Mouse (Mus musculus) heart, postnatal 4 days (tissue): ENCODE data around the gene Vmp1. TPM values are rescaled to one million over a fixed set of nuclear protein-coding genes. Genes with fewer than 3 reads are reported as not detected.

Experiments used
- DNase-seq: peaks from one replicate; pipeline ENCODE4 v3.0.0; 2021
- total RNA-seq, 2 experiments: library from RNA; stranded (reverse); gene quantifications; 2 replicates each; pipeline ENCODE4 v1.2.3; 2021

Gene Vmp1
- total RNA-seq, 2 experiments from 2014 or later: 62.0 to 74.5 TPM

GRCm38 (mm10) chr11:86629941-86630340, 53.7 kb downstream of the Vmp1 start:
- no peak for DNase-seq

DNA sequence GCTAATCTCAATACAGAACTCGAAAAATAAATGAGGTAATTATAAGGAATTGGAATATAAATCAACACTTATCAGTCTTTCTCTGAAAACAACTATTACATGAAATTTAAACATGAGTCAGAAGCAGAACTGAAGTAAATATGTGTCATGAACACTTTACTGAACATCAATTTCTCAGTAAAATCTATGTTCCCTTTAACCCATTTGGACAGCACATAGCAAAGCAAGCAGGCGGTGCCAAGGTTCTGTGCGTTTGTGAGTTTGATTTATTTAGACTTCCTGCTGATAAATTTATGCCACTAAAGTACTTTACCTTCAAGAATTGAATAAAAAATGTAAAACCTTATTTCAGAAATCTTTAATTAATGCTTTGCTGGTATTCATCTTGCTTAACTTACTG, 54.2 kb downstream of the Vmp1 start:
- DNase-seq: no peak

- no peak for DNase-seq
Measured at GRCm38 (mm10) chr11:86628448-86628847, 55.2 kb downstream of the Vmp1 start.

DNA sequence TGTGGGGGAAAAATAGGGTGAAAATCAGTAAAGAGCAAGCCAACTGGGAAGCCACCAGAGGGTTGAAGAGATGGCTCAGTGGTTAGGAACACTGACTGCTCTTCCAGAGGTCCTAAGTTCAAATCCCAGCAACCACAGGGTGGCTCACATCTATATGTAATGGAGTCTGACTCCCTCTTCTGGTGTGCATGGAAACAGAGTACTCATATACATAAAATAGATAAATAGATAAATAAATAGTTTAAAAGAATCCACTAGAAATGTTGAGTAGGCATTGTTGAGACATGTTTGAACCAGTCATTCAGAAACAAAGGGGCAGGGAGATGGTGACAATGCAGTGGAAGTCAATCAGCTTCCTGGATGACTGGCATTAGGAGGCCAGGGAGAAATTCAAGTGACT, 56.0 kb downstream of the Vmp1 start:
- DNase-seq: no peak

DNA sequence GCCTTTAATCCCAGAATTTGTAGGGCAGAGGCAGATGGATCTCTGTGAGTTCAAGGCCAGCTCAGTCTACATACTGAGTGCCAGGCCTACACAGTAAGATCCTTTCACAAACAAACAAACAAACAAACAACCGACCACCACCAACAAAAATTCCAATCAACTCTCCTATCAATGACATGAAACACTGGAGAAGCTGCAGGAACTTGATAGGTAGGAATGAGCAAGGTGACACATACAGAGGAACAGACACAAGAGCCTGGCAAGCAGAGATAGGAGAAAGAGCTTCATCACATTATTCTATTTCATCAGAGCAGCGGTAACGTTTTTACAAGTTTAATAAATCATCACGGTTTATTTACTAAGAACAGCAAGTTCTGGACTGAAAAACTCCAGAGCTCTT, 56.9 kb downstream of the Vmp1 start:
- no peak for DNase-seq

- DNase-seq: no peak
Measured at GRCm38 (mm10) chr11:86624237-86624941, 59.2 kb downstream of the Vmp1 start.

DNA sequence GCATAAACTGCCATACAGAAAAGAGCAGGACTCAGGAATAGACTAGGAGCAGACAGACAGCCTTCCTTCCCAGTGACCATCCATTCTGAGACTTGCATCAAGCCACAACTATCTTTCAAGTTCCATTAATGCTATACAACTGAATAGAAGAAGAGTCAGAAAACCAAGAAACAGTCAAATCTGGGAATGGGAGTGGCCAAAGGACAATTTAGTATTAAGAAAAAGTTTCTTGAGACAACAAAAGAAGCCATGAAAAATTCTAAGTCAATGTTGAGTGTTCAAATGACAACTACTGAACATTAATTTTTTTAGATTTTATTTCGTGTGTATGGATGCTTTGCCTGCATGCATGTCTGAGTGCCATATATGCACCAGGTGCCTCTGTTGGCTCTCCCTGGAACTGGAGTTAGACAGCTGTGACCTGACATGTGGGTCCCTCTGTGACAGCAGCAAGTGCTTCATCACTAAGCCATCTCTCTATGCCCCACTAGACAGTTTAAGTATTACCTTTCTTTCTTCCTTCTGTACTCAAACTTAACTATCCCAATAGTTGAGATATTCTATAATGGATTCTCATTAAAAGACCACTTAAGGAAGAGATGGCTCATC, 60.1 kb downstream of the Vmp1 start:
- no peak for DNase-seq

DNA sequence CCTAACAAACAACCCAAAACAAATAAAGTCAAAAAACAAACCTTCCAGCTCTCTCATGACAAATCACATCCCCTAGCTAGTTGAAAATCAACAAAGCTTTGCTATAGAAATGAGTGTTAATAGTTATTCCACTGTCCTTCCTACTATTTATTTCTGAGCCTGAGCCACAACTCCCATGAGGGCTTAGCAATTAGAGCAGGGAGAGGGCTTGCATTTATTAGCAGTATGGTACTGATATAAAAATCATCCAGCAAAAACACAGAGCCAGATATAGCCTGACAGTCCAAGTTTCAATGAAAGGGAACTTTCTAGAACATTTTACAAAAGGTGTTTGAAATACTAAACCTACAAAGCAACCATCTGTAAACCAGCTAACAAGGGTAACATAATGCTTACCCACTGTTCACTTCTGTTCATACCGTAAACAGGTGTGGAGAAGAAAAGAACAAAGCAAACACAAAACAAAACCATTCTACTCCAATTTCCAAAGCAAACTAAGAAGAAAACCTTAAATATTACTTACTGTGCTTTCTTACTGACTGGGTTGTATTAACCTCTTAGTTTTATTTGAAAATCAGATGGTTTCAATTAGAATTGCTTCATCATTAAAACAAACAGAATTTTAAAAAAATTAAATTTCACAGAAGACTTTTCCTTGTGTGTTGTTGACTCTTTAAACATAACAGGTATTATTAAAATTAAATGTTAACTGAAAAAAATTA, 61.3 kb downstream of the Vmp1 start:
- DNase-seq: no peak

GRCm38 (mm10) chr11:86621139-86621538, 62.5 kb downstream of the Vmp1 start:
- DNase-seq: peak; percentile 25

GRCm38 (mm10) chr11:86618548-86619335, 64.9 kb downstream of the Vmp1 start:
- no peak for DNase-seq

DNA sequence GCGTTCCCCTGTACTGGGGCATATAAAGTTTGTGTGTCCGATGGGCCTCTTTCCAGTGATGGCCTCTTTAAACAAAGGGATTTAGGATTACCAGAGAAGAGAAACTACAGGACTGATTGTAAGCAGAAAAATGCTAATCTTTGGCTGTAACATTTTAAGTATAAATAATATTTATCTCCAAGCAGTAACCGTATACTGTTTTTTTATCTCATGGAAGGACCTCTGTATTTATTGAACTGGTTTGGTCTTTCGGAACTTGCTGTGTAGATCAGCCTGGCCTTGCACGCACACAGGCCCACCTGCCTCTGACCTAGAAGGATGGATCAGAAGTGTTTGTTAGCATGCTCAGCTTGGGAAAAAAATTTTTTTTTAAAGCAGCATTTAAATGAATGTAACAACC, 69.0 kb downstream of the Vmp1 start:
- DNase-seq: no peak

GRCm38 (mm10) chr11:86614056-86614530, 69.5 kb downstream of the Vmp1 start:
- no peak for DNase-seq

DNA sequence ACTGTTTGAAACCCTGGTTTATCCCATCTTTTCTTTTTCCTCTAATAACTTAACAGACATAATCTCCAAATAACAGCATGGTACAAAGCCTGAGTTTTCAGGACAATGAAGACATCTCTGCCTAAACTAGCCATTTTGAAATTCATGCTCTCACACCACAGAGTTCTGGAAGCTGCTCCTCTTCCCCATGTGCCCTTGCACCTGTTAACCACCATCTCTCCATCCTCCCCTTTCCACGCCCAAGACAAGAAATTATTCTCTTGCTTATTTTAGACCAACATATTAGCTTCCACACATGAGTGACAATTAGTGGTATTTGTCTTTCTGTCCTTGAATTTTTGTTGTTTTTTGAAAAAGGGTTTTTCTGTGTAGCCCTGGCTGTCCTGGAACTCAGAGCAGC, 71.6 kb downstream of the Vmp1 start:
- DNase-seq: no peak

DNA sequence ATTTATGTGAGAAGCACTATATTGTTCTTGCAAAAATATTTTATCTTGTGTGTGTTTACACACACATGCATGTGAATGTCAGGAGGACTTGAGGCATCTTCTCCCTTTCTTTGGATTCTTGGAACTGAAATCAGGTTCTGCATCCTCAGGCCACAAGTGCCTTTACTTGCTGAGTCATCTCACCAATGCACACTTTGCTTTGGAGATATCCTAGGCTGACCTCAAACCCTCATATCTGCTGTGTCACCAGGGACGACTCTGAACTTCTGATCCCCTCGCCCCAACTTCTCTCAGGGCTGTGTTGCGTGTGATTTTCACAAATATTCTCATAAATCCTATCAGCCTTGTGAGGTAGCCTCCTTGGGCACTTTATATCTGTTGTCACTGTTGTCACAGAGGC, 73.4 kb downstream of the Vmp1 start:
- no peak for DNase-seq

- DNase-seq: no peak
Measured at GRCm38 (mm10) chr11:86607808-86608350, 75.8 kb downstream of the Vmp1 start.

GRCm38 (mm10) chr11:86606621-86607339, 76.9 kb downstream of the Vmp1 start:
- no peak for DNase-seq

DNA sequence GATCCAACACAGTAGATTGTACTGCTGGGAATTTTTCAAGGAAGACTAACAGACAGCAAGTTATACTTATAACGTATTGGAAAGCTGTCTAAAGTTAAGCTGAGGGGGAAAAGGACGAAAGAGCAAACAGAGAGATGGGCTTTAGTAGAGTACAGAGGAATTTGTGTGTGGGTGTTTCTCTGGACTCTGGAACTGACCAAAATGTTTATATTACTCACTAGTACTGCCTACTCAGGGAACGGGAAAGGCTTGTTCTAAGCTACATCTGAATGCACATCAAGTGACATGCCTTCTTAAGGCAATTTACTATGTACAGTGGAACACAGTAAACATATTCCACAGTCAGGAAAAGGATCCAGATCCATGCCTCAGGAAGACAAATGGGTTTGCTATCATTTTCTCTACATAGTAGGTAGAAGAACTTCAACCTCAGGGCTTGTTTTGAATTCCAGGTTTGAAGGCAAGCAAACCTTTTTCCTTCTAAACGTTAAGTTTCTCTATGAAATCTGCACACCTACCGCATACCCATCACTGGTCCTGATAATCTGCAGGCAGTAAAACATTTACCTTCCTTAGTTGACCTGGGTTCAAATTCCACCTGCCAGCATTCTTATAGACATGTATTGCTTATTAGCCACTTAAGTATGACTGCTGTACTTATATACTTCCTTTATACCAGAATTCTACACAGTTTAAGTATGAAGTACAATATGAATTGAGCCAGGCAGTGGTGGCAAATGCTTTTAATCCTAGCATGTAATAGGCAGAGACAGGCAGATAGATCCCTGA, 78.7 kb downstream of the Vmp1 start:
- DNase-seq: no peak

DNA sequence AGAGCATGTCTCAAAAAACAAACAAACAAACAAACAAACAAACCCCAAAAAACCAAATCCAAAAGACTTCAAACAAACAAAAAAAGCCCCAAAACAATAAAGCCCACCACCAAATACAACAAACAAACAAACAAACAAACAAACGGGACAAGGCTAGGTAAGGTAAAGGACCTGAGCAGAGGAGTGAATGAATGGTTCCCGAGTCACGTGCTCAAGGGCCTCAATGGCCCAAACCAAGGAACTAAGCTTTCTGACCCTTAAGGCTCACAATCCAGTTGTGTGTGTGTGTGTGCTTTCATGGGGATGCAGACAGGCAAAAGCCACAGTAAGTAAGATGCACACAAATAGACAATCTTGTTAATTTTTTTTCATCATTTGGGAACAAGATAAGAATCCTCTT, 79.3 kb downstream of the Vmp1 start:
- no peak for DNase-seq

DNA sequence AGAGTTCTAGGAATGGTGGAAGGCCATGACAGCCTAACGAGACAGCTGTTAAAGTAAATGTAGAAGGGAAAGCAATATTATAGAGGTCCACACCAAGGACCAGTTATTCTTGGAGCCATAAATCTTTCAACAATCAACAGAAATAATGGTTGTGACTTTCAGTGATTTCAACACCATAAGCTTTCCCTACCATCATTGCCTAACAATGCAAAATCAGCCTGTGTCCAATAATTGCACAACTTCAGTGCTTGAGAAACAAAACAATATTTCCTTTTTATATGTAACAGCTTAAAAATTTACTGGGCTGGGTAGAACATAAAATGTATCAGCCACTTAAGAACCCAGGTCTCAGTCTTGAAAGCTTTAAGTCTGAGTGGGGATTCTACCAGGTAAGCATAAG, 79.9 kb downstream of the Vmp1 start:
- no peak for DNase-seq

DNA sequence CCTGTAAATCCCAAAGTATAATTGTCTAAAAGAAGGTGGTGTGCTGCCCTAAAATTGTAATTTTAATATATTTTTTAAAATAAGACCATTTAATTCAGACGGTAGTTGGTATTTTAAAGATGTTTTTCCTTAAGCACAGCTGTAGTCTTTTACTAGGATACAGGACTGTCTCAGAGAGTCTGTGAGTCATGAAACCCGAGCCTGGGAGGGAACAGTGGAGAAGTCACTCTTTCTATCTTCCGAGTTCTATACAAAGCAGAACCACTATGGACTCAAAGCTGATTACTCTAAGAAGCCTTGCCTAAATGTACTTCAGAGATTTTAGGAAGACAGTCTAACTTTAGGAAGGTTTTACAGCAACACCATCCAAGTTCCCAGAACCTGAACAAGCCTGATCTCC, 81.5 kb downstream of the Vmp1 start:
- DNase-seq: no peak

- no peak for DNase-seq
Measured at GRCm38 (mm10) chr11:86600209-86600557, 83.5 kb downstream of the Vmp1 start.
